Mouse (Mus musculus): ENCODE data around the gene Ccdc8.

- no peak for TF ChIP-seq POLR2A (IDR thresholded peaks at IDR 0.05; ENCODE audit: low read depth, low read length)
- no peak for TF ChIP-seq CTCF (conservative IDR thresholded peaks at IDR 0.05; ENCODE audit: insufficient read depth, insufficient read length, low read depth, low read length)
Measured at GRCm38 (mm10) chr7:17045743-17046142, 53.2 kb downstream of the Ccdc8 start.
